Mouse (Mus musculus) MEL (cell line): ENCODE measurements at regions not wholly inside any gene's neighbourhood (a gene's known extent, or its start where the extent isn't known, plus 50 kb on each side); places are given as distances from the start of the nearest gene placed in this dataset.

ENCODE experiments used
- CTCF ChIP-seq, 3 experiments: IDR thresholded peaks in 2 of 3; conservative IDR thresholded peaks in 1 of 3; 2 replicates each; pipeline ENCODE4 v1.5.1; 2011 to 2012; ENCODE audit warnings: low read length in 3 of 3, low read depth in 2 of 3, mild to moderate bottlenecking in 2 of 3, improper control_type of control experiment in 1 of 3, inconsistent platforms in 1 of 3, mixed read lengths in 1 of 3, moderate library complexity in 1 of 3; ENCODE audit not compliant: control insufficient read depth in 1 of 3, insufficient read depth in 1 of 3, poor library complexity in 1 of 3, severe bottlenecking in 1 of 3
- EP300 ChIP-seq, 2 experiments: IDR thresholded peaks; 2 replicates each; pipeline ENCODE4 v1.6.1; 2011; ENCODE audit warnings: improper control_type of control experiment in 2 of 2, low read length in 2 of 2, low read depth in 1 of 2, mild to moderate bottlenecking in 1 of 2
- GABPA ChIP-seq: IDR thresholded peaks from 2 replicates; pipeline ENCODE4 v1.6.1; 2012; ENCODE audit warnings: low read depth, mild to moderate bottlenecking, inconsistent platforms, low read length, improper control_type of control experiment, moderate library complexity
- HCFC1 ChIP-seq: IDR thresholded peaks from 2 replicates; pipeline ENCODE4 v1.6.1; 2012; ENCODE audit warnings: low read depth, mild to moderate bottlenecking, inconsistent platforms, low read length, improper control_type of control experiment, moderate library complexity
- KAT2A ChIP-seq: conservative IDR thresholded peaks from 2 replicates; pipeline ENCODE4 v1.6.1; 2012; ENCODE audit warnings: low read depth, low read length, improper control_type of control experiment, inconsistent platforms
- POLR2A ChIP-seq, 2 experiments: IDR thresholded peaks; 2 replicates each; pipeline ENCODE4 v1.6.1; 2011 to 2012; ENCODE audit warnings: low read length in 2 of 2, mild to moderate bottlenecking in 2 of 2, control low read depth in 1 of 2, improper control_type of control experiment in 1 of 2, low read depth in 1 of 2, moderate library complexity in 1 of 2; ENCODE audit not compliant: control insufficient read depth in 1 of 2, insufficient read depth in 1 of 2, poor library complexity in 1 of 2
- SMC3 ChIP-seq: IDR thresholded peaks from 2 replicates; pipeline ENCODE4 v1.6.1; 2011; ENCODE audit warnings: low read depth, low read length, improper control_type of control experiment
- ZKSCAN1 ChIP-seq: IDR thresholded peaks from 2 replicates; pipeline ENCODE4 v1.6.1; 2012; ENCODE audit warnings: low read depth, mild to moderate bottlenecking, inconsistent platforms, low read length, improper control_type of control experiment, moderate library complexity

GRCm38 (mm10) chr11:109081454-109081853 lies 62.7 kb downstream of the E030025P04Rik start:
- TF ChIP-seq POLR2A (IDR thresholded peaks at IDR 0.05; ENCODE audit: control insufficient read depth in 1 of 2, insufficient read depth in 1 of 2, low read depth in 1 of 2, low read length in 2 of 2, poor library complexity in 1 of 2) (no peak), ZKSCAN1 (no peak), CTCF (IDR thresholded peaks at IDR 0.05 in 2 of 3, conservative IDR thresholded peaks at IDR 0.05 in 1 of 3; ENCODE audit: control insufficient read depth in 1 of 3, insufficient read depth in 1 of 3, low read depth in 2 of 3, low read length in 3 of 3, poor library complexity in 1 of 3, severe bottlenecking in 1 of 3) (no peak), GABPA (no peak), KAT2A (no peak), SMC3 (no peak), HCFC1 (no peak), EP300 (IDR thresholded peaks at IDR 0.05; ENCODE audit: low read depth in 1 of 2, low read length in 2 of 2) (no peak)
